Mouse (Mus musculus) MEL (cell line): ENCODE measurements around the gene Ttc32. TPM values are rescaled to one million over a fixed set of nuclear protein-coding genes. Genes with fewer than 3 reads are reported as not detected.

ENCODE experiments used
- DNase-seq: peaks from one replicate; pipeline ENCODE4 v3.0.0; 2011; ENCODE audit warnings: low read depth, low spot score
- H3K27ac ChIP-seq: 2 replicates; pipeline ENCODE4 v1.5.1; 2012; ENCODE audit warnings: low read depth, mild to moderate bottlenecking, control low read depth, low read length, moderate library complexity; ENCODE audit not compliant: control insufficient read depth
- H3K27me3 ChIP-seq, 2 experiments: fragments of 150-350 bp in 1 of 2; sonication (generic) in 1 of 2; 2 replicates each; pipeline ENCODE4 v1.6.1; 2012; ENCODE audit warnings: low read length in 2 of 2, mild to moderate bottlenecking in 2 of 2, improper control_type of control experiment in 1 of 2, moderate library complexity in 1 of 2; ENCODE audit not compliant: insufficient read depth in 2 of 2, control insufficient read depth in 1 of 2
- H3K36me3 ChIP-seq, 2 experiments: 2 replicates each; pipeline ENCODE4 v1.6.1; 2012 to 2014; ENCODE audit warnings: low read length in 2 of 2, improper control_type of control experiment in 1 of 2, inconsistent platforms in 1 of 2, mild to moderate bottlenecking in 1 of 2; ENCODE audit not compliant: insufficient read depth in 2 of 2, control insufficient read depth in 1 of 2
- H3K4me1 ChIP-seq, 2 experiments: fragments of 150-350 bp in 1 of 2; sonication (generic) in 1 of 2; 2 replicates each; pipeline ENCODE4 v1.6.1; 2012; ENCODE audit warnings: low read length in 2 of 2, improper control_type of control experiment in 1 of 2, mild to moderate bottlenecking in 1 of 2; ENCODE audit not compliant: insufficient read depth in 2 of 2, control insufficient read depth in 1 of 2
- H3K4me3 ChIP-seq, 2 experiments: fragments of 150-350 bp in 1 of 2; sonication (generic) in 1 of 2; 2 replicates each; pipeline ENCODE4 v1.5.1; 2012; ENCODE audit warnings: low read depth in 2 of 2, low read length in 2 of 2, mild to moderate bottlenecking in 2 of 2, moderate library complexity in 2 of 2, control low read depth in 1 of 2, improper control_type of control experiment in 1 of 2; ENCODE audit not compliant: control insufficient read depth in 1 of 2, insufficient read depth in 1 of 2
- H3K79me2 ChIP-seq: 2 replicates; pipeline ENCODE4 v1.6.1; 2012; ENCODE audit warnings: mild to moderate bottlenecking, low read length, moderate library complexity; ENCODE audit not compliant: control insufficient read depth, poor library complexity, insufficient read depth
- H3K9ac ChIP-seq: 2 replicates; pipeline ENCODE4 v1.6.1; 2012; ENCODE audit warnings: low read depth, mild to moderate bottlenecking, control low read depth, low read length, moderate library complexity; ENCODE audit not compliant: control insufficient read depth, poor library complexity, severe bottlenecking
- H3K9me3 ChIP-seq: fragments of 150-350 bp; sonication (generic); replicated peaks from 2 replicates; pipeline ENCODE4 v1.6.1; 2012; ENCODE audit warnings: mild to moderate bottlenecking, low read length, improper control_type of control experiment, moderate library complexity; ENCODE audit not compliant: insufficient read depth
- BHLHE40 ChIP-seq: IDR thresholded peaks from 2 replicates; pipeline ENCODE4 v1.6.1; 2012; ENCODE audit warnings: low read depth, mild to moderate bottlenecking, inconsistent platforms, low read length, improper control_type of control experiment, borderline replicate concordance
- CHD1 ChIP-seq: IDR thresholded peaks from 2 replicates; pipeline ENCODE4 v1.6.1; 2012; ENCODE audit warnings: low read depth, mild to moderate bottlenecking, inconsistent platforms, low read length, improper control_type of control experiment
- CHD2 ChIP-seq: IDR thresholded peaks from 2 replicates; pipeline ENCODE4 v1.6.1; 2011; ENCODE audit warnings: low read length, improper control_type of control experiment
- CTCF ChIP-seq, 3 experiments: IDR thresholded peaks in 2 of 3; conservative IDR thresholded peaks in 1 of 3; 2 replicates each; pipeline ENCODE4 v1.5.1; 2011 to 2012; ENCODE audit warnings: low read length in 3 of 3, low read depth in 2 of 3, mild to moderate bottlenecking in 2 of 3, improper control_type of control experiment in 1 of 3, inconsistent platforms in 1 of 3, mixed read lengths in 1 of 3, moderate library complexity in 1 of 3; ENCODE audit not compliant: control insufficient read depth in 1 of 3, insufficient read depth in 1 of 3, poor library complexity in 1 of 3, severe bottlenecking in 1 of 3
- E2F4 ChIP-seq: IDR thresholded peaks from 2 replicates; pipeline ENCODE4 v1.6.1; 2011; ENCODE audit warnings: low read depth, low read length, improper control_type of control experiment, borderline replicate concordance
- ELF1 ChIP-seq: IDR thresholded peaks from 2 replicates; pipeline ENCODE4 v1.6.1; 2014; ENCODE audit warnings: low read depth, mild to moderate bottlenecking, inconsistent platforms, low read length, improper control_type of control experiment, moderate library complexity
- EP300 ChIP-seq, 2 experiments: IDR thresholded peaks; 2 replicates each; pipeline ENCODE4 v1.6.1; 2011; ENCODE audit warnings: improper control_type of control experiment in 2 of 2, low read length in 2 of 2, low read depth in 1 of 2, mild to moderate bottlenecking in 1 of 2
- ETS1 ChIP-seq: IDR thresholded peaks from 2 replicates; pipeline ENCODE4 v1.6.1; 2012; ENCODE audit warnings: low read depth, mild to moderate bottlenecking, inconsistent platforms, low read length, improper control_type of control experiment, moderate library complexity
- GABPA ChIP-seq: IDR thresholded peaks from 2 replicates; pipeline ENCODE4 v1.6.1; 2012; ENCODE audit warnings: low read depth, mild to moderate bottlenecking, inconsistent platforms, low read length, improper control_type of control experiment, moderate library complexity
- GATA1 ChIP-seq: IDR thresholded peaks from 2 replicates; pipeline ENCODE4 v1.6.1; 2011; ENCODE audit warnings: low read depth, low read length, improper control_type of control experiment
- HCFC1 ChIP-seq: IDR thresholded peaks from 2 replicates; pipeline ENCODE4 v1.6.1; 2012; ENCODE audit warnings: low read depth, mild to moderate bottlenecking, inconsistent platforms, low read length, improper control_type of control experiment, moderate library complexity
- JUND ChIP-seq: IDR thresholded peaks from 2 replicates; pipeline ENCODE4 v1.6.1; 2011; ENCODE audit warnings: low read depth, mild to moderate bottlenecking, improper control_type of control experiment, low read length
- MAFK ChIP-seq: IDR thresholded peaks from 2 replicates; pipeline ENCODE4 v1.6.1; 2011; ENCODE audit warnings: low read depth, mild to moderate bottlenecking, low read length, improper control_type of control experiment, borderline replicate concordance
- MAX ChIP-seq: IDR thresholded peaks from 2 replicates; pipeline ENCODE4 v1.6.1; 2011; ENCODE audit warnings: low read length, improper control_type of control experiment
- MAZ ChIP-seq: IDR thresholded peaks from 2 replicates; pipeline ENCODE4 v1.6.1; 2012; ENCODE audit warnings: low read depth, mild to moderate bottlenecking, inconsistent platforms, low read length, improper control_type of control experiment
- MXI1 ChIP-seq: IDR thresholded peaks from 2 replicates; pipeline ENCODE4 v1.6.1; 2011; ENCODE audit warnings: mild to moderate bottlenecking, low read depth, low read length, improper control_type of control experiment
- MYB ChIP-seq: IDR thresholded peaks from 2 replicates; pipeline ENCODE4 v1.6.1; 2011; ENCODE audit warnings: mild to moderate bottlenecking, low read depth, low read length, improper control_type of control experiment
- MYC ChIP-seq: IDR thresholded peaks from 2 replicates; pipeline ENCODE4 v1.6.1; 2011; ENCODE audit warnings: low read depth, mild to moderate bottlenecking, low read length, improper control_type of control experiment, moderate library complexity
- NELFE ChIP-seq: IDR thresholded peaks from 2 replicates; pipeline ENCODE4 v1.6.1; 2011; ENCODE audit warnings: low read depth, low read length, improper control_type of control experiment
- NRF1 ChIP-seq: IDR thresholded peaks from 2 replicates; pipeline ENCODE4 v1.6.1; 2014; ENCODE audit warnings: low read depth, mild to moderate bottlenecking, inconsistent platforms, low read length, improper control_type of control experiment, moderate library complexity; ENCODE audit not compliant: poor library complexity, insufficient read depth, severe bottlenecking
- POLR2A ChIP-seq, 2 experiments: IDR thresholded peaks; 2 replicates each; pipeline ENCODE4 v1.6.1; 2011 to 2012; ENCODE audit warnings: low read length in 2 of 2, mild to moderate bottlenecking in 2 of 2, control low read depth in 1 of 2, improper control_type of control experiment in 1 of 2, low read depth in 1 of 2, moderate library complexity in 1 of 2; ENCODE audit not compliant: control insufficient read depth in 1 of 2, insufficient read depth in 1 of 2, poor library complexity in 1 of 2
- POLR2AphosphoS2 ChIP-seq: IDR thresholded peaks from 2 replicates; pipeline ENCODE4 v1.6.1; 2011; ENCODE audit warnings: low read length, improper control_type of control experiment
- POLR2AphosphoS5 ChIP-seq: IDR thresholded peaks from 2 replicates; pipeline ENCODE4 v1.6.1; 2012; ENCODE audit warnings: low read depth, borderline replicate concordance, mild to moderate bottlenecking, inconsistent platforms, low read length, moderate library complexity, mixed read lengths
- RAD21 ChIP-seq: IDR thresholded peaks from 2 replicates; pipeline ENCODE4 v1.6.1; 2011; ENCODE audit warnings: mild to moderate bottlenecking, low read depth, low read length, improper control_type of control experiment
- RCOR1 ChIP-seq: IDR thresholded peaks from 2 replicates; pipeline ENCODE4 v1.6.1; 2012; ENCODE audit warnings: low read depth, mild to moderate bottlenecking, inconsistent platforms, low read length, improper control_type of control experiment
- SIN3A ChIP-seq: IDR thresholded peaks from 2 replicates; pipeline ENCODE4 v1.6.1; 2012; ENCODE audit warnings: low read length, improper control_type of control experiment, inconsistent platforms
- TAL1 ChIP-seq: IDR thresholded peaks from 2 replicates; pipeline ENCODE4 v1.6.1; 2012; ENCODE audit warnings: mild to moderate bottlenecking, inconsistent platforms, low read length, moderate library complexity, mixed read lengths
- TBP ChIP-seq: IDR thresholded peaks from 2 replicates; pipeline ENCODE4 v1.8.0; 2011; ENCODE audit warnings: low read depth, low read length, improper control_type of control experiment
- UBTF ChIP-seq: IDR thresholded peaks from 2 replicates; pipeline ENCODE4 v1.6.1; 2012; ENCODE audit warnings: low read depth, mild to moderate bottlenecking, inconsistent platforms, low read length, improper control_type of control experiment, moderate library complexity, borderline replicate concordance; ENCODE audit not compliant: insufficient read depth
- USF1 ChIP-seq: IDR thresholded peaks from 2 replicates; pipeline ENCODE4 v1.6.1; 2014; ENCODE audit warnings: low read depth, mild to moderate bottlenecking, inconsistent platforms, low read length, improper control_type of control experiment, moderate library complexity
- USF2 ChIP-seq, 2 experiments: IDR thresholded peaks; 2 replicates each; pipeline ENCODE4 v1.6.1; 2011 to 2012; ENCODE audit warnings: improper control_type of control experiment in 2 of 2, low read length in 2 of 2, borderline replicate concordance in 1 of 2, inconsistent platforms in 1 of 2, low read depth in 1 of 2, mild to moderate bottlenecking in 1 of 2; ENCODE audit not compliant: insufficient read depth in 1 of 2
- ZC3H11A ChIP-seq: IDR thresholded peaks from 2 replicates; pipeline ENCODE4 v1.6.1; 2012; ENCODE audit warnings: low read depth, mild to moderate bottlenecking, inconsistent platforms, low read length, improper control_type of control experiment
- ZKSCAN1 ChIP-seq: IDR thresholded peaks from 2 replicates; pipeline ENCODE4 v1.6.1; 2012; ENCODE audit warnings: low read depth, mild to moderate bottlenecking, inconsistent platforms, low read length, improper control_type of control experiment, moderate library complexity
- ZMIZ1 ChIP-seq: IDR thresholded peaks from 2 replicates; pipeline ENCODE4 v1.6.1; 2012; ENCODE audit warnings: low read depth, mild to moderate bottlenecking, inconsistent platforms, low read length, improper control_type of control experiment, moderate library complexity
- polyA plus RNA-seq, 2 experiments: library from polyadenylated mRNA; stranded (reverse) in 1 of 2; unstranded in 1 of 2; fragments of >175 nt in 1 of 2; fragments of >200 nt in 1 of 2; gene quantifications; 2 replicates each; pipeline versions ENCODE4 v1.2.1 to v1.2.4; 2012; ENCODE audit warnings: low replicate concordance in 2 of 2, low read depth in 1 of 2; ENCODE audit not compliant: insufficient read length in 2 of 2, insufficient read depth in 1 of 2, missing spikeins in 1 of 2
- total RNA-seq: library from RNA; depleted of rRNA; stranded (reverse); fragments of 300-350 nt; gene quantifications from 2 replicates; pipeline ENCODE4 v1.2.3, GENCODE M21; 2012; rRNA removed

Ttc32 gene
- 6.7 and 7.3 TPM in 2 replicates for total RNA-seq
- polyA plus RNA-seq = 1 to 10 TPM in 1 of 2 experiments, not detected in 1; 7.4 TPM

DNA sequence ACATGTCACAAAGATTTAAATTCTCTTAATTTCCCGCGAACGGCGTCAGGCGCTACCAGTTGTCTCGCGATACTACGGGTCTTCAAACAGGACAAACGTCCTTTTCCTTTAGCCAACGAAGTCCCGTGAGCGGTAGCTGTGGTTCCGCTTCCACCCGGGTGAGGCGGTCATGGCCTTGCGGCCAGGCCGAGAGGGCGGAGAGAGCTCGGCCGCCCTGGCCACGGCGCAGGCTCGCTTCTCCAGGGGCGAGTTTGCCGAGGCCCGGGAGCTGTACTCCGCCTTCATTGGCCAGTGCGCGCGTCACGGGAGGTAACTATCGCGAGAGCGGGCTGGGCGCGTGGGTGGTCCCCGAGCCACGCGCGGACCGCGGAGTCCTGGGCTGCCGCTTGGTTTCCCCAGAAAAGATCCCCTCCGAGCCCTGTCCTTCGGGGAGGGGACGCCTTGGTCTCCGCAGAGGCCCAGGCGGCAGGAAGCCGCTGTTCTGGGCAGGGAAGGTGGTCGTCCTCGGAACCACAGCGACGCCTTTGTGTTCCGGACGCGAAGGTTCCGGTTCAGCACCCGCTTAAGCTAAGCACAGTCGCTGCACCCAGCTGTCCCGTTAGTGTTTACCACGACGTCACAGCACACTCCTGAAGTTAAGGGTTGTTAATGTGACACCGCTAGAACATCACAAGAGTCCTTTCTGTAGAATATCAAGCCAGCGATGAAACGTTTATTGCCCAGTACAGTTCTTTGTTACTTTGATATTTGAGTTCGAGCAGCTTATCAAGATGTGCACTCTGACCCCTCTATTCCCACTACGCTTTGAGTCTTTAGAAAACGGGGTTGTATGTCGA lies at the start of gene Ttc32:
TSS of gene Ttc32 (plus strand) at position 110 of the 836 bp plus-strand sequence.
- no peaks in the 10 kb centered on the region; the same call in 1 of the 2 replicates for H3K79me2 ChIP-seq
- no peaks in the 10 kb centered on the region for H3K4me1 ChIP-seq
- peak within 1 kb of the TSS; percentile 55 to 72 for H3K4me3 ChIP-seq
- H3K9me3 ChIP-seq = no peaks in the 10 kb centered on the region
- H3K9ac ChIP-seq = peak within 1 kb of the TSS; percentile 91
- peaks cover 0 to 4% of the 10 kb centered on the region in 2 experiments; a peak in 2 of 4 replicates for H3K36me3 ChIP-seq
- H3K27ac ChIP-seq = peak within 1 kb of the TSS; percentile 81
- peak; percentile 93 for DNase-seq
- H3K27me3 ChIP-seq = no peaks in the 10 kb centered on the region
- TF ChIP-seq GABPA (no peak), POLR2A (IDR thresholded peaks at IDR 0.05; ENCODE audit: control insufficient read depth in 1 of 2, insufficient read depth in 1 of 2, low read depth in 1 of 2, low read length in 2 of 2, poor library complexity in 1 of 2) (peak; percentile 85 to 89), NRF1 (peak; percentile 30; the same call in 1 of the 2 replicates), UBTF (no peak), ZC3H11A (no peak), E2F4 (peak; percentile 96), NELFE (peak; percentile 84), CHD2 (peak; percentile 95), USF2 (IDR thresholded peaks at IDR 0.05; ENCODE audit: borderline replicate concordance in 1 of 2, insufficient read depth in 1 of 2, low read depth in 1 of 2, low read length in 2 of 2) (no peak), MAZ (no peak), USF1 (no peak), POLR2AphosphoS2 (peak; percentile 63; the same call in 1 of the 2 replicates), EP300 (IDR thresholded peaks at IDR 0.05; ENCODE audit: low read depth in 1 of 2, low read length in 2 of 2) (peak in 1 of 2 experiments; percentile 43; a peak in 2 of 4 replicates), ZKSCAN1 (no peak), ZMIZ1 (no peak), TAL1 (no peak), CTCF (IDR thresholded peaks at IDR 0.05 in 2 of 3, conservative IDR thresholded peaks at IDR 0.05 in 1 of 3; ENCODE audit: control insufficient read depth in 1 of 3, insufficient read depth in 1 of 3, low read depth in 2 of 3, low read length in 3 of 3, poor library complexity in 1 of 3, severe bottlenecking in 1 of 3) (no peak), RAD21 (no peak), BHLHE40 (peak; percentile 87), HCFC1 (peak; percentile 80), ETS1 (peak; percentile 66; the same call in 1 of the 2 replicates), MAFK (no peak), POLR2AphosphoS5 (no peak; the same call in 1 of the 2 replicates), JUND (no peak), RCOR1 (no peak), CHD1 (no peak), TBP (peak; percentile 55; the same call in 1 of the 2 replicates), MYC (peak; percentile 59; the same call in 1 of the 2 replicates), SIN3A (peak; percentile 20), MYB (no peak), MAX (peak; percentile 53), ELF1 (no peak), MXI1 (peak; percentile 59; the same call in 1 of the 2 replicates), GATA1 (peak; percentile 58; the same call in 1 of the 2 replicates)
